Mouse (Mus musculus): ENCODE measurements around the gene Slc17a3.

Gene Slc17a3

GRCm38 (mm10) chr13:23839308-23839707, at the start of gene Slc17a3:
Slc17a3 (plus strand) TSS chr13:23839434.
- DNase-seq (ENCODE audit: low spot score in 2 of 2): no peak

- peak in 1 of 2 experiments; percentile 33 for DNase-seq (ENCODE audit: low spot score in 2 of 2)
Measured at GRCm38 (mm10) chr13:23792520-23792919, 46.7 kb upstream of the Slc17a3 start.

- DNase-seq (ENCODE audit: low spot score in 2 of 2): no peak
Measured at GRCm38 (mm10) chr13:23799405-23799804, 39.8 kb upstream of the Slc17a3 start.

GRCm38 (mm10) chr13:23804532-23804931, 34.7 kb upstream of the Slc17a3 start:
- no peak for DNase-seq (ENCODE audit: low spot score in 2 of 2)

GRCm38 (mm10) chr13:23806422-23807052, 32.7 kb upstream of the Slc17a3 start, which contains the start of gene Slc17a2:
Slc17a2 (plus strand) TSS chr13:23806993.
- DNase-seq (ENCODE audit: low spot score in 2 of 2): no peak

- no peak for DNase-seq (ENCODE audit: low spot score in 2 of 2)
Measured at GRCm38 (mm10) chr13:23816148-23816547, 23.1 kb upstream of the Slc17a3 start.

- DNase-seq (ENCODE audit: low spot score in 2 of 2): no peak
Measured at GRCm38 (mm10) chr13:23820179-23820940, 18.9 kb upstream of the Slc17a3 start.

GRCm38 (mm10) chr13:23822213-23822612, 17.0 kb upstream of the Slc17a3 start:
- DNase-seq (ENCODE audit: low spot score in 2 of 2): no peak

- no peak for DNase-seq (ENCODE audit: low spot score in 2 of 2)
Measured at GRCm38 (mm10) chr13:23826606-23827005, 12.6 kb upstream of the Slc17a3 start.

- peak; percentile 6 to 15 for DNase-seq (ENCODE audit: low spot score in 2 of 2)
Measured at GRCm38 (mm10) chr13:23833053-23833452, 6.2 kb upstream of the Slc17a3 start.

- no peak for DNase-seq (ENCODE audit: low spot score in 2 of 2)
Measured at GRCm38 (mm10) chr13:23834836-23835235, 4.4 kb upstream of the Slc17a3 start.

GRCm38 (mm10) chr13:23836630-23837029, 2.6 kb upstream of the Slc17a3 start:
- DNase-seq (ENCODE audit: low spot score in 2 of 2): no peak

- DNase-seq (ENCODE audit: low spot score in 2 of 2): no peak
Measured at GRCm38 (mm10) chr13:23845851-23846250, 6.6 kb downstream of the Slc17a3 start.

- no peak for DNase-seq (ENCODE audit: low spot score in 2 of 2)
Measured at GRCm38 (mm10) chr13:23849299-23849698, 10.1 kb downstream of the Slc17a3 start.

GRCm38 (mm10) chr13:23856401-23856800, 17.2 kb downstream of the Slc17a3 start:
- no peak for DNase-seq (ENCODE audit: low spot score in 2 of 2)

GRCm38 (mm10) chr13:23861815-23862214, 22.6 kb downstream of the Slc17a3 start:
- no peak for DNase-seq (ENCODE audit: low spot score in 2 of 2)

GRCm38 (mm10) chr13:23864711-23865110, 25.5 kb downstream of the Slc17a3 start:
- DNase-seq (ENCODE audit: low spot score in 2 of 2): no peak

GRCm38 (mm10) chr13:23866086-23866710, 27.0 kb downstream of the Slc17a3 start:
- DNase-seq (ENCODE audit: low spot score in 2 of 2): no peak

GRCm38 (mm10) chr13:23867000-23867399, 27.8 kb downstream of the Slc17a3 start:
- no peak for DNase-seq (ENCODE audit: low spot score in 2 of 2)

- no peak for DNase-seq (ENCODE audit: low spot score in 2 of 2)
Measured at GRCm38 (mm10) chr13:23867405-23867804, 28.2 kb downstream of the Slc17a3 start, which contains the start of gene Slc17a1. Slc17a1 (plus strand) TSS chr13:23867750.

- no peak for DNase-seq (ENCODE audit: low spot score in 2 of 2)
Measured at GRCm38 (mm10) chr13:23868790-23869533, 29.7 kb downstream of the Slc17a3 start.

- no peak for DNase-seq (ENCODE audit: low spot score in 2 of 2)
Measured at GRCm38 (mm10) chr13:23869996-23870395, 30.8 kb downstream of the Slc17a3 start.

All from frontal cortex, postnatal 10 days (tissue).